Mouse (Mus musculus) cortical plate, adult 2 months (tissue): ENCODE results near the gene Syne3. TPM values are rescaled to one million over a fixed set of nuclear protein-coding genes. Genes with fewer than 3 reads are reported as not detected.
A peak's percentile ranks its signal among the peaks of the same experiment; 100 is the strongest.

Experiments
- H3K27ac ChIP-seq: fragments of 200-500 bp; 2 replicates; pipeline ENCODE4 v1.5.1; 2012; ENCODE audit warnings: low read length, control low read depth, inconsistent platforms; ENCODE audit not compliant: insufficient read depth
- H3K4me1 ChIP-seq: fragments of 200-500 bp; 2 replicates; pipeline ENCODE4 v1.6.1; 2011; ENCODE audit warnings: low read length; ENCODE audit not compliant: control insufficient read depth, insufficient read depth
- H3K4me3 ChIP-seq: fragments of 200-500 bp; 2 replicates; pipeline ENCODE4 v1.5.1; 2011; ENCODE audit warnings: mild to moderate bottlenecking, low read length, control low read depth; ENCODE audit not compliant: insufficient read depth
- CTCF ChIP-seq: fragments of 200-500 bp; IDR thresholded peaks from 2 replicates; pipeline ENCODE4 v1.5.1; 2011; ENCODE audit warnings: mild to moderate bottlenecking, control low read depth, low read length; ENCODE audit not compliant: insufficient read depth; ENCODE audit errors: extremely low read depth
- POLR2A ChIP-seq: fragments of 200-500 bp; IDR thresholded peaks from 2 replicates; pipeline ENCODE4 v1.6.1; 2011; ENCODE audit warnings: mild to moderate bottlenecking, low read length, control low read depth; ENCODE audit not compliant: insufficient read depth; ENCODE audit errors: extremely low read depth
- polyA plus RNA-seq: library from polyadenylated mRNA; depleted of rRNA; stranded (reverse); fragments of >200 nt; gene quantifications from 2 replicates; pipeline ENCODE4 v1.2.3, GENCODE M21; 2012

The Syne3 gene
- polyA plus RNA-seq, 1 experiment: 0.90 TPM

DNA sequence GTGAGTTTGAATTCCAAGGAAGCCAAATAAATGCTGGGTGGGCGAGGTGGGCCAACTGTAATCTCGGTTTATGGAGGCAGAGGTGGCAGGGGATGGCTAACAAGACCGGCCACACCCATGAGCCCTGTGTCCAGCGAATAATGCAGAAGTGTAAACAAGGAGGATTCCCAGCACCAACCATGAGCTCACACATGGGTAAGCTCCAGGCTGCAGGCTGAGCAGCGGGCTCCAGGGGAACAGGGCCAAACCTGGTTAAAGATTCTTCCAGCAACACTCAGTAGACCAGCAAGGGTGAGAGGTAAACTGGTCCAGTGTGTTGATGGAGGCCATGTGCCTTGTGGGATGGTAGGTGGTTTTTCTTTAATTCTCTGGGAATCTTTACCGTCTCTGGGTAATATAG is 53.2 kb downstream of the Syne3 start:
- no peak overlapping the region for H3K27ac ChIP-seq
- no peak overlapping the region for H3K4me3 ChIP-seq
- no peaks in the 10 kb centered on the region for H3K4me1 ChIP-seq
- no peak for TF ChIP-seq POLR2A
- TF ChIP-seq CTCF: no peak

DNA sequence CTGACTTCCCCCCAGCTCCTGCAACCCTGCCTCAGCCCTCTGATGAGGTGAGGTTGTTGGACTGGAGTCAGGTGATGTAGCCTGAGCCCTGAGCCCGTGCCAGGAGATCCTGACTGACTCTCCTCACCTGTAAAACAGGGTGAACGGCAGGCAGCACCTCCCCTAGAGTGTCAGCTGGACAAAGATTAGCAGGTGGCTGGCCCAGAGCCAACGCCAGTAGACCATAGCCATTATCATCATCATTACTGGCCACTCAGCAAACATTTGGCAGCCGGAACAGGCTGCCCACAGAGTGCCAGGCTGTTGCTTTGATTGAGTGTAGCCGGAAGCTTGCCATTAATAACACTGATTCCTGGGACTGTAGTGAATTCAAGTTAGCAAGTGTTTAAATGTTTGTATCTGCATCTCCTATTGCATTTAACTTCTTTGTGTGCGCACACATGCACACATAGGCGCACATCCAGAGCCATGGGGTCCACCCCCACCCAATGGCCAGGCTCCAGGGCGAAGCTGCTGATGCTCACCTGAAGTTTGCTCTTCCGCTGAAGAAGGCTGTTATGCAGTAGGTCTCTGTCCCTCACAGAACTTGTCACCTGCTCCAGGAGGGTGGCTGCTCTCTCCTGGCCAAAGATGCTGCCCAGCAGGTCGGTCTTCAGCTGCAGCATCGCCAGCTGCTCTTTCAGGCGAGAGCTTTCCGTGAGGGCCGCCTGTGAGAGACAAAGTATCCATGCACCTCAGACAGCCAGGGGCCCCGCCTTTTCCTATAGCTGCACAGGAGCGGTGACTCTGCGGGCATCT is 54.4 kb downstream of the Syne3 start:
- TF ChIP-seq CTCF (no peak), POLR2A (no peak)
- H3K4me3 ChIP-seq: no peak overlapping the region
- H3K27ac ChIP-seq: no peak overlapping the region
- H3K4me1 ChIP-seq: no peaks in the 10 kb centered on the region

DNA sequence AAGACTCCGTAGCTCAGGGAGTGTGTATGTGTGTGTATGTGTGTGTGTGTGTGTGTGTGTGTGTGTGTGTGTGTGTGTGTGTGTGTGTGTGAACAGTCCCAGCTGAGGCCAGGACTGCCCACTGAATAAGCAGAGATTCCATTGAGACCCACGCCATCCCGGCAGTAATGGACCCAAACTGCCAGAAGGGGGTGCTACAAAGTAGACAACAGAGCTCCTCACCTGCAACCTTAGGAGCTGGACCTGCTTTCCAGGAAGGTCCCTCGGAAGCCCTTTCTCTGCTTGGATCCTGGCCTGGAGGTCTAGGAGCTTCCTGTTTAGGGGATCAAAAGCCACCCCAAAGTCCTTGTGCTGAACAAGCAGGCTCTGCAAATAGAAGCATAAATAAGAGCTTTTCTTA is 55.7 kb downstream of the Syne3 start:
- no peak overlapping the region for H3K4me3 ChIP-seq
- H3K4me1 ChIP-seq: no peaks in the 10 kb centered on the region
- no peak overlapping the region for H3K27ac ChIP-seq
- TF ChIP-seq POLR2A (no peak), CTCF (peak; percentile 68)

DNA sequence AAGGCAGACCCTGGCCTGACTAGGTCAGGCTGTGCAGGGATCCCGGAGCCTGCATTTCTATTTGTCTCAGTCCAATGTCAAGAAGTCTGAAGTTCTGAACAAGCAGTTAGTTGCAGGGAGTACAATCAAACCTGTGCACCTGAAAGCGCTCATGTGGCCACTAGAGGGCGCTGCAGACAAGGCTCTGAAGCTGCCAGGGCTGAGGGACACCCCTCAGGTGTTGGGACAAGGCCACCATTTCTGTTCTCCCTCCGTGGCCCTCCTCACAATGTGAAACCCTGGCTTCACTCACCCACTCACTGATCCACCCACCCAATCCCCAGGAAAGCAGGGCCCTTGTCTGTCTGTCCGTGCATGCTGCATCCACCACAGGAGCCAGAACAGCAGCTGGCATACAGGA is 57.2 kb downstream of the Syne3 start:
- TF ChIP-seq CTCF (peak; percentile 81), POLR2A (no peak)
- H3K4me1 ChIP-seq: no peaks in the 10 kb centered on the region

DNA sequence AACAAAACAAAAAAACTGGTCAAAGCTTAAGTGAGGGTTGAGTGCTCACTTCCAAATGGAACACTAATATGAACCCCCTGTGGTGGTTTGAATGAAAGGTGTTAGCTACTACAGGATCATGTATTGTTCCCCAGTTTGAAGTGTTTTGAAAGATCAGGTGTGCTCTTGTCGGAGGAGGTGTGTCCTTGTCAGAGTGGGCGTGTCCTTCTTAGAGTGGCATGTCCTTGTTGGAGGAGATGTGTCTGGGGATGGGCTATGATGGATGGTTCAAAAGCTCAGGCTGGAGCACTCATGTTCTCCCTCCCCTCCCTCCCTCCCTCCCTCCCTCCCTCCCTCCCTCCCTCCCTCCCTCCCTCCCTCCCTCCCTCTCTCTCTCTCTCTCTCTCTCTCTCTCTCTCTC is 61.7 kb downstream of the Syne3 start:
- no peak overlapping the region for H3K4me3 ChIP-seq
- no peaks in the 10 kb centered on the region for H3K4me1 ChIP-seq
- TF ChIP-seq CTCF: no peak
- TF ChIP-seq POLR2A: no peak
- H3K27ac ChIP-seq: no peak overlapping the region

More for the DNA sequence above, 57.2 kb downstream of the Syne3 start:
- Histone ChIP-seq H3K27ac (no peak overlapping the region), H3K4me3 (no peak overlapping the region)

DNA sequence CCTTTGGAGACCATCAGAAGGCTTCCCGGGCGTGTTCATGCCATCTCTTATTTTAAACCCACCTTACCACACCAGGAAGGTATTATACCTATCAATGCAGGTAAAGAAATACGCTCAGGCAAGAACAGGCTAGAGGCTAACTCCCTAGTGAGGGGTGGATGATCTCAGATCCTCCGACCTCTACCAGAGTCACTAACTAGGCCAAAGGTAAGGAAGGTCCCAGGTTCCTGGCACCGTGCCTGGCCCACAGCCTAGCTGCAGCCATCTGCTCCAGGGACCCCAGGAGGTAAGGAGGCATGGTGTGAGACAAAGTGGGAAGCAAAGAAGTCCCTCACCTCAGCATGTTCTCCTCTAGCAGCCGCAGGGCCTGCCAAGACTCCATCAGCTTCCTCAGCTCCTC is 63.4 kb downstream of the Syne3 start:
- Histone ChIP-seq H3K4me1 (no peaks in the 10 kb centered on the region), H3K27ac (no peak overlapping the region), H3K4me3 (no peak overlapping the region)
- no peak for TF ChIP-seq POLR2A
- no peak for TF ChIP-seq CTCF

DNA sequence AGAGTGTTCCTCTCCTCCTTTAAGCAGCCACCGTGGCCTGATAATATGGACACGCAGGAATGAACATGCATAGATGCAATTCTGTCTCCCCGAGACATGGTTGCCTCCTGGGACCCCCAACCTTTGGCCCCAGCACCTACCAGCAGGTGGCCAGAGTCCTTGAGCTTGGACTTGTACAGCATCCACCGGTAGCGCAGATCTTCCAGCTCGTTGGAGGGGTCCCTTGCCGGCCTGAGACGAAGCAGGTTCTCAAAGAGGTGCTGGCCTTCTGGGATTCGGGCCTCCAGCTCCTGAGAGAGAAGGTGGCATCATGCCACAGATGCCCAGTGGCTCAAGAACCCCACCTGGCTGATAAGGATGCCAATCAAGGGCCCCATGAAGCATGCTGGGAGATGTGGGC is 69.1 kb downstream of the Syne3 start:
- Histone ChIP-seq H3K4me1 (no peaks in the 10 kb centered on the region), H3K27ac (no peak overlapping the region), H3K4me3 (no peak overlapping the region)
- TF ChIP-seq POLR2A (no peak), CTCF (no peak)

DNA sequence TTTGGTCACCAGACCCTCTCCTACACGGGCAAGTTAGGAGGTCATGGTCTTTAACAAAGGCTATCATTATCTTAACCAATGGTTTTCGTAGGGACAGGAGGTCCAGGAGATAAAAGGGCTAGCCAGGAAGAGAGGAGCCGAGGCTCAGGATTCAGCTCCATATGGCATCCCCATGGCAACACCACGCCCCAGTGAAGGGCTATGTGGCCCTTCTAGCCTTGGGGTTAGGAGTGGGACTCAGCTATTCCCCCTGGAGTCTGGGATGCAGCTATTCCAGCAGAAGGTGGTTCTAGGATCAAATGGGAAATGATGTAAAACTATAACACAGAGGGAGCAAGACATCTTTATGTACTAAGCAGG is 69.6 kb downstream of the Syne3 start:
- Histone ChIP-seq H3K4me1 (no peaks in the 10 kb centered on the region), H3K27ac (no peak overlapping the region), H3K4me3 (no peak overlapping the region)
- TF ChIP-seq CTCF: no peak

DNA sequence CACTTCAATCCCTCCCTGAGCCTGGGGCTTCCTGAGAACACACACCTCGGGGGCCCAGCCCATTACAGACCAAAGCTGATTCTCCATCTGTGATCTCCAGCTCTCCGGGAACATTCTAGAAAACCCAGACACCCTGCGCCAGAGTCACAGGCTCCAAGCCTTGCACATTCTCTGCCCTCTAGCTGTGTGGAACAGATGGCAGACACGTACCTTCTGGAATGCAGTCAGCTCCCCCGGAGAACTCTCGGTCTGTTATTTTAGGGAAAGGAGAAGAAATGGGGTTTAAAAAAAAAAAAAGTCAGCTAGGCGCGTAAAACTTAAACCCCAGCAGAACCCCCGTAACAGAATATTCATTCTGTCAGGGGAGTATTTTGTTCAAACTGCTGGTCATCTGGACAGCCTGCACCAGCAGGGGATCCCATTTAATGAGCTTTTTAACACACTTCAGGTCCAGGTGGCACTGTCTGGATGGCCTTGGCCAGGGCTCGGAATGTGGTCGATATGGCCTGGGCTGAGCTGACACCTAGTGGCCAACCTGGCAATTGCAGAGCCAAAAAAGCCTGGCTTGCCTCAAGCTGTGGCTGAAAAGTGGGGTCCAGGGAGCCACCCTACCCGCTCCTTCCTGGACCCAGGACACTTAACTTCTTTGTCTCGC is 70.1 kb downstream of the Syne3 start:
- Histone ChIP-seq H3K4me3 (no peak overlapping the region), H3K4me1 (no peaks in the 10 kb centered on the region), H3K27ac (no peak overlapping the region)
- TF ChIP-seq POLR2A (no peak), CTCF (peak; percentile 97)

DNA sequence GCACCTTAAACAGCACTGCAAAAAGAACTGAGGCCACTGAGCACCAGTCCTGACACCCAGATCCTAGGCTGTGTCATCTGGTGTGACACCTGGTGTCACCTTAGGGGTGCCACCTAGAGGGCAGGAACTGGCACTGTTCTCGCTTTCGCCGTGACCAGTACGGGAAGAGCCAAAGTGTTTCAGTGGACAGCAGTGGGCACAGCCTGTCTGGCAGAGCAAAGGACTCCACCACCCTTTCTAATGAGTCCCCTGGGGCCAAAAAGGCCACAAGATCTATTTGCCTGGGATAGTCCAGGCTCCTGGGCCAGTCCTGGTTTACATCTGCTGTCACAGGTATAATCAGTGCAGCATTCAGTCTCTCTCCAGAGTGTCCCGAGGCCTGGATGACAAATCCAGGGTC is 70.7 kb downstream of the Syne3 start:
- no peak overlapping the region for H3K4me3 ChIP-seq
- H3K27ac ChIP-seq: no peak overlapping the region
- no peaks in the 10 kb centered on the region for H3K4me1 ChIP-seq
- no peak for TF ChIP-seq POLR2A
- no peak for TF ChIP-seq CTCF

DNA sequence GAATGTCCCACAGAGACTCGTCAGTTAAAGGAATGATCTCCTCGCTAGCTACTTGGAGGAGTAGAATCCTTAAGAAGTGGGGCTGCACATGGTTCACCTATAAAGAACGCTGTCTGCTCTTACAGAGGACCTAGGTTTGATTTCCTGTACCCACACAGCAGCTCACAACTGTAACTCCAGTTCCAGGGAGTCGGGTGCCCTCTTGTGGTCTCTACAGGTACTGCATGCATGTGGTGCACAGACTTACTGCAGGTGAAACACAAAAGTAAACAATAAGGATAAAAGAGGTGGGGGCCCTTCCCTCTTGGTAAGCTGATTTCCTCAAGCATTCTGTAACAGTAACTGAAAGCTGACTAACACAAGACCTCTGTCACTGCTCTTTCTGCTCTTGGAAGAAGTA is 73.4 kb downstream of the Syne3 start:
- Histone ChIP-seq H3K4me3 (no peak overlapping the region), H3K4me1 (no peaks in the 10 kb centered on the region), H3K27ac (no peak overlapping the region)
- TF ChIP-seq CTCF (peak; percentile 53), POLR2A (no peak)
